Mouse (Mus musculus) c-Kit-positive CD71-positive TER-119-negative erythroid progenitor cells, embryonic 14.5 days (primary cell): ENCODE measurements around the gene Itsn2.
"Not testable (repeated sequence)": the region's sequence is repeated elsewhere in the genome, so short reads cannot be mapped to it uniquely, and the experiment has no call there.

ENCODE experiments used
- DNase-seq: peaks from one replicate; pipeline ENCODE4 v3.0.0-alpha.2; 2013; ENCODE audit warnings: low read depth

Gene Itsn2

DNA sequence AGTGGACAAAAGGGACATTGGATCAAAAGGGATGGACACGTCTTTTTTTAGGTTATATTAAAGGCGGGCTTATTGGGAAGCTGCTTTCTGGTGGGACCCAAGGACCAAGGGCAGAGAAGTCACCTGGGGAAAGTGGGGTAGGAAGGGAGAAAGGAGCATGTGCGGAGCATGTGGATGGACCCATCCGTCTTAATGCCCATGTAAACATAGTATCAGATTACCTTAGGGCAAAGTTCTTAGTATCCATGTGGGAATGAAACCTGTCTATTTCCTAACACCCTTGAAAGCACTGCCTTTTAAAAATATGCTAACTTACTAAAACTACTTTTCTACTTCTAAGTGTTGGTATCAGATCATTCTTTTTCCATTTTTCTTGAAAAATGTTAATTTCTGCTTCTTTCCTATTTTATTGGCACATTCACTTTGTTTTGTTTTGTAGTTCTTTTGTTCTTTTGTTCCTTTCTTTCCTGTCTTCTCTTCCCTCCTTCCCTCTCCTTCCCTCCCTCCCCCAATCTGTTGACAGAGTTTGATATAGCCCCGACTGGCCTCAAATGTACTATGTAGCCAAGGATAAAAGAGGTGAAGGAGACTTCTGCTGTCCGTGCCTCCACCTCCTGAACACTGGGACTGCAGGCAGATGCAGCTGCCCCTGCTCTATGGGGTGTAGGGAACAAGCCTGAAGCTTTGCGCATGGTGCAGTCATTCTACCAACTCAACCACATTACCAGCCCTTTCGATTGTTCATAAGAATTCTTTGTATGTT, 6.4 kb downstream of the Itsn2 start:
- no peak for DNase-seq

DNA sequence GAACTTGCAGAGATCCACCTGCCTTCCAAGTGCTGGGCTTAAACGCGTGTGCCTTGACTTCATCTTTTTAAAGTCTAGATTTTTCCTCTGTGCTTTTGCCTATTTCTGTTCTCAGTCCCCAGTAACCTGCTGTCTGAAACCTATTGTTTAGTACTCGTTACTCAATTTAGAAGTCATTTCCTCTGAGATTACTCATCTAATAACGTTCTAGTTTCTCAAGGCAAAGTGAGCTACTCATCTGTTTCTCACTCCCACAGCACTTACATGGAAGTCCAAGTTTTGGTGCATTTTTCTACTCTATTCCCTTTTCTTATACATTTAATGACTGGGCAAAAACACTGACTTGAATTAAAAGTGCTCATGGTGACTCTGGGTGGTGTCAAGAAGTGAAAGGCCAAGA, 7.3 kb downstream of the Itsn2 start:
- no peak for DNase-seq

DNA sequence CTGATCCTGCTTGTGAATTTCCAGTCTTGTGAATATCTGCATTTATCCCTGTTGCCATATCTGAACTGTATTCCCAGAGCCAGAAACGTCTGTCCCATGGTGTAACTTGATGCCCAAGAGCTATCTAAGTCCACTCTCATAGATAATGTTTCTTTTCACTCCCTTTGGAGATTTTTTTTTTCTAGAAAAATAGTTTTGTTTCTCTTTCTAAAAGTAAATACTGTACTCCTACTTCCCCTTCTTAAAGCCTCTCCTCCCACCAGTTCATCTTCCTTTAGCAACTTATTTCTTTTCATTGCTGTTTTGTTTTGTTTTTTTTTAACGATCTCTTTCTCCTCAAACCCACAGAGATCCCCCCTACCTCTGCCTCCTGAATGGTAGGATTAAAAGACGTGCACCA, 14.2 kb downstream of the Itsn2 start:
- DNase-seq = no peak

DNA sequence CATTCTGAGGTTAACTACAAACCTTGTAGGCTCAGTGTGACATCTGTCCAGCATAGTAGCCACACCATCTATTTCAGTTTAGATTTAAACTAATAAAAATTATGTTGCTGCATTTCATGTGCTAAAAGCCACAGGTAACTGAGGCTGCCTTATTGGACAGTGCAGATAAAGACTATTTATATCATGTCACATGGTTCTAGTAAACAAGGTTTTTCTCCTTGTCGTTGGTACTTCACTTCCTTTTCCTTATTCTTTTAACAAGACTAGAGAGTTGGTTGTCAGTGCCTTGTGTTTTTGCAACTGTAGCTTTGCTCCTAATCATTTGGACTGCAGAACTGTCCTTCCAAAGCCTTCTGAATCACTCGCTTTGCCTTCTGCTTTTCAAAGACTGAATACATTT, 22.3 kb downstream of the Itsn2 start:
- no peak for DNase-seq

DNA sequence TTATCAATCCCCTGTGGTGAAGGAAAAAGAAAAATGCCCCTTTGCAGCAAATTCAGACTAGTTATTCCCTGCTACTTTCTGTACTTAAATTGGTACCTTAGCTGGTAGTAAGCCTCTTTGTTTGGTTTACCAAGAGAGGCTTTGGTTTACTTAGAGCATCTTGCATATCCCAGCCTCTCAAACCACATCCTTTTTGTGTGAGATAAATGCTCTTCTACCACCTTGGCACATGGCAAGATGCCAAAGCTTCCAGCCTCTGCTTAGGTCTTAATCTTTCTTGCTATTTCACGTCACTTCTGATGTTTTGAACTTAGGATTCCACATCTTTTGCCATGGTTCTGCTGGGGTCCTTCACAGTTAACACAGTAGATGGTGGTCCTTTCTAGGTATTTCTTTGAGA, 31.8 kb downstream of the Itsn2 start:
- no peak for DNase-seq

DNA sequence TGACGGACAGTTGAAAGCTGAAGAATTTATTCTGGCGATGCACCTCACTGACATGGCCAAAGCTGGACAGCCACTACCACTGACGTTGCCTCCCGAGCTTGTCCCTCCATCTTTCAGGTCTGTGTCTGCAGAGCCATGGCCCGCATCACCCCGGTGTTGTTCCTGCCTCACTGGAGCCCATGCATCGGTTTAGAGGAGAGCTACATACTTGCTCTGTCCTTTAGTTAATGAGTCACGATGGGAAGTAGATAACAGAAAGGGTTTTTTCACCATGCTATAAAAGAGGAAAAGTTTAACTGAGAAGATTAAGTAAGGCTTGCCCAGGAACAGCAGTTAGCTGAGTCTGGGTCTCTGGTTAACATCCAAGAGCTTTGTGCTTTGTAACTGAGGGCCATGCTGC, 40.5 kb downstream of the Itsn2 start:
- DNase-seq = no peak

DNA sequence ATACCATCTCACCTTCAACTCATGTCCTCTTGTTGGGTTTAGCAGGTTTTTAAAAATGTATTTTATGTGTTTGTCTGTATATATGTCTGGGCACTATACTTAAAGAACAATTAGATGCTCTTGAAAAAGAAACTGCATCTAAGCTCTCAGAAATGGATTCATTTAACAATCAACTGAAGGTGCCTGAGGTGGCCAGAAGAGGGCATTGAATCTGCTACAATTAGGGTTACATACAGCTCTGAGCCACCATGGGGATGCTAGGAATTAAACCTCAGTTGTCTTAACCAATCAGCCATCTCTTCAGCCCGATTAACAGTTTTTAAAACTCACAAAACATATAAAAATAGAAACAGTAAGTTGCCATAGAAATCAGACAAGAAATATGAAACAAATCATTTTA, 46.0 kb downstream of the Itsn2 start:
- no peak for DNase-seq

DNA sequence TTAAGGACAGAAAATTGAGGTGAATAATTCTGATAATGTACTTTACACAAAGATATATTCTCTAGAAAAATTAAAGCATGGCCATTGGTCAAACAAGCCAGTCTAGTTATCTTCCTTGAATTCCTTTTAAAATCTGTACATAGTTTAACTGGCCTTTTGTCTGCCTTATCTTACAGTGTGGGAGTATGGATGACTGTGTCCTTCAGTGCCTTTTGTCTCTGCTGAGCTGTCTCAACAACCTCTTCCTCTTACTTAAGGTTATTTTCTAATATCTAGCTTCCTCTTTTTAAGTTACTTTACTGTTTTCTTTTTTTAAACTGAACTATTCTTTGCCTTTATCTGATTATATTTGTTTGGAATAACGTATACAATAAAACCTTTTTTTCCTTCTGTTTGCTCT, 48.3 kb downstream of the Itsn2 start:
- DNase-seq = no peak

DNA sequence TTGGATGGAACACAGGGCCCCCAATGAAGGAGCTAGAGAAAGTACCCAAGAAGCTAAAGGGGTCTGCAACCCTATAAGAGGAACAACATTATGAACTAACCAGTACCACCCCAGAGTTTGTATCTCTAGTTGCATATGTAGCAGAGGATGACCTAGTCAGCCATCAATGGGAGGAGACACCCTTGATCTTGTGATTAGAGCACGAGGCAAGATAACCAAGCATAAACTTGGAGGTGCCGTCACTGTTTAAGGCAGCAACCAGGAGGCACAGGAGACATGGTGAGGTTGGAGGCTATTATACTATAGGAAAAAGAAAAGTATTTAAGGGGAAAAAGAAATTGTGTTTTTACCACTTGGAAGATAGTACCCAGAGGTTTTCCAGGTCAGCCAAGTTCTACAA, 64.4 kb downstream of the Itsn2 start:
- no peak for DNase-seq

DNA sequence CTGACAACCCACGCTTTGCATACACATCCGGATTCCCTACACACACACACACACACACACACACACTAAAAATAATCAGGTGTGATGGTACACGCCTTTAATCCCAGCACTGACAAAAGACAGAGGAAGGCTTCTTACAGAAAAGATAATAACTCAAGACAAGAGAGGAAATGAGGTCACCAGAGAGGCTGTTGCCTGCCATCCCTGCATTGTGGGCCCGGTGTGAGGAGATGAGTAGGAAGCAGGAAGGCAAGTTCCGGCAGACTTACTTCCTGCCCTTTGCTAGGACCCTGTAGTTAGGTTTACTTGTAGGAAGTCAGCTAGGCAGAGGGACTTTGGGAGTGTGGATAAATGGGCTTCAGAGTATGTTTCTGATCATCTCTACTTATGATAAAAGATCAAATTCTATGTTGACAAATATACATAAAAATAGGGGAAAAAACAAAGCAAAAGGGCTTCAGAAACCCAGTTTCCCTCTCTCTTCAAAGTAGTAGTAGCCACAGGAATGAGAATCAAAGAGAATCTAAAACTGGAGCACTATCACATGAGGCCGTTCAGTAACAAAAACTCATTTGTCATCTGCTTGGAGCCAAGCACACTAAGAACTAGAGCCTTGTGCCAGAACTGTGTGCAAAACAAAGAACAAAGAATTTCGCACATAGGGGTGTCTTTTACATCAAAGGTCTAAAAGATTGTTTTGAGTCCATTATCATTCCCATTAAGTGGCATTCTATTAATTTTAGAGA, 72.7 kb downstream of the Itsn2 start:
- no peak for DNase-seq

DNA sequence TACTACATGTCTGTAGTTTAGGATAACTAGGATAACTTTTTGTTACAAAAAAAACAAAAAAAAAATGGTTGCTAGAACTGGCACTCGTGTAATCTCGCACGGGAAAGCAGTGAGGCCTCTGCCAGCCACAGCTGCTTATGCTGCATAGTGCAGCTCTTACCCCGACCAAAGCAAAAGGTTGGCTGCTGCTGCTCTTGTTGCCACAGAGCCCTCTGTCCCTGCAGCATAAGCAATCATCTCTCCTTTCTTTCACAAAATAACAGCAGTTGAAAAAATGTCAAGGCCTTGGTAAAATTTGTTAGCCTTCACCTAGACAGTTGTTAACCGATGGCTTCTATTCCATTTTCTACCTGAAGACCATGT, 73.2 kb downstream of the Itsn2 start:
- no peak for DNase-seq

DNA sequence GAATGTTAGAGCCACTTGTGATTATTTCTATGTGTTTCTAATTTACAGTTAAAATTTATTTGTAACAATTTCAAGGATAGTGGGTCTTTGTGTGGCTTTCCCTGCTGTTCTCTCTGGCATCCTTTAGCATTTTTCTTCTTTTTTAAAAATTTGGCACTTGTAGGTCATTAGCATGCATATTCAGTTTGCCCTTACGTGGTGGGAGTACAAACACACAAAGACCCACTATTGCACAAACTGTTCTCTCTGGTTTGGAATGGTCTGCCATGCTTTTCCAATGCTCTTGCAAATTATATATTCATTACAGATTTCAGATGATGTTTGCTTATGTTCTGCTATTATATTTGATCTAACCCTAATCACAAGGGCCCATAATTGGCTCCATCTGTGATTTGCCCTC, 83.9 kb downstream of the Itsn2 start:
- no peak for DNase-seq

DNA sequence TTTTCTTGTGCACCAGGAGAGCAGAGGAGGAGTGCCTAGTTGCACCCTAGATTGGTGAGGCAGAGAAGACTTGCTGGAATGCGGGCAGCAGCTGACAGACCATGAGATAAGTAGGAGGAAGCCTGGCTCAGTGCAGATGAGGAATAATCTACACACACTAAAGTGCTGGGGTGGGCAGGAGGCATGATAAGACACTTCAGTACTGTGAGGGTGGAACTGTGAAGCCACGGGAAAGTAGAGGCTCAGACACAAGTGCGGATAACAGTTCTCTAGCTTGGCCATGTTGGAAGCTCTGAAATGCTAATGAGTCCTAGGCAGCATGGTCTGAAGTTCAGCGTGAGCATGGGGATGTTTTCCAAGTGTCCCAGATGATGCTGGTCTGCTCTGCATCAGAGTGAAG, 87.5 kb downstream of the Itsn2 start:
- DNase-seq = peak; percentile 71

DNA sequence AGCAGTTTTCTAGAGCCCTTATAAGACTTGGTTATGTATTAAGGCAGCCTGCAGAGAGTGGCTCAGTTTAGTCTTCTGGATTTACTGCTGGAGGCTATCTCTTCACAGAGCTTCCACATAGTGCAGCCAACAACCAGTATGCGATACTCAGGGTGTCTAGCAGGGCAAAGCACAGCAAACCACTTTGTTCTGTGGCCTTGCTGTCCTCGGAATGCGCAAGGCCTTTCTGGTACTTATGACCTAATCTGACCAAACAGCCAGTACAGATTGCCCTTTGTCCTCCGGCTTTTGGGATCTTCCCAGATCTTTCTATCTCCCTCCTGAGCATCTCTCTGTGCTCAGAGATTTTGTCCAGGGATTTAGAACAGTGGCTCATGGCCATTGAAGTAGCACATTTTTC, 93.0 kb downstream of the Itsn2 start:
- no peak for DNase-seq

DNA sequence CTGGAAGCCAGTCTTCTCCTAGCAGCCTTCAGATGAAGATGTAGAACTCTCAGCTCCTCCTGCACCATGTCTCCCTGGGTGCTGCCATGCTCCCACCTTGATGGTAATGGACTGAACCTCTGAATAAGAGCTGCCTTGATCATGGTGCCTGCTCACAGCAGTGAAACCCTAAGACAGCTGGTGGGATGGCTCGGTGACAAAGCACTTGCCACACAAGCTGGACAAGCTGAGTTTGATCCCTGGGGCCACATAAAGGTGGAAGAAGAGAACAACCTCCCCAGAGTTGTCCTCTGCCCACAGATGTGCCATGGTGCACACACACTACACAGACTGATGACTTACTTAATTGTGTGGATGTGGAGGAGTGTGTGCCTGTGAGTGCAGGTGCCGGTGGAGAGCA, 95.9 kb downstream of the Itsn2 start:
- DNase-seq = no peak

DNA sequence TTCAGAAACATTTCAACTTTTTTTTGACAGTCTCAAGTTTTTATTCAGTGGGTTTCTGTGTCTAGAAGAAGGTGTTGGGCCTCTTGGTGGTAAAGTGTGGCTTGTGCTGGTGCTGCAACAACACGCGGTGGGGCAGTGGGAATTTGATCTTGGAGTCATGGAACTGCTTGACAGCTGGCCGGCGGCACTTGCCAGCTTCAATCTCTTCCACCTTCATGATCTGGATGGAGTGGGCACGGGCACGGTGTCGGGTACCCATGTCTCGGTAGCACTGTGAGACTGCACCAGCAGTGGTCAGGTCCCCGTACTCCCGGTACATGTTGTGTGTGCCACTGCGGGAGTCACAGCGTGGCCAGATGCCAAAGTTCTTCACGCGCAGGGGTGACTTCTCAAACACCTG, 96.9 kb downstream of the Itsn2 start:
- DNase-seq = no peak

DNA sequence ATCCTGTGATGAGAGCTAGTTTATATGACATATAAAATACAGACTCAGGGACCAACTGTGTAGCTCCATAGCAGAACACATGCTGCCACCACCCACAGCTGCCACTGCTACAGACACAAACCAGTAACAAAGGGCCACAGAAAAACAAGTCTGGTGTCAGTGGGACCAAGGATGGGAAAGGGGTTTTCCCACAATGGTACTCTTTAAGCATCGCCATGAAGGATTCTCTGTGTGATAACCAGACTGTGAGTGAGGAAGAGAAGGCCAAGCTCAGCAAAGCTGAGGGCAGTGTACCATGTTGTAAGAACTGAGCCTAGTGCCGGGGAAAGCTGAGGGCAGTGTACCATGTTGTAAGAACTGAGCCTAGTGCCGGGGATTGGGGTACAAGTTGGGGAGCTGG, 98.8 kb downstream of the Itsn2 start:
- DNase-seq = no peak

DNA sequence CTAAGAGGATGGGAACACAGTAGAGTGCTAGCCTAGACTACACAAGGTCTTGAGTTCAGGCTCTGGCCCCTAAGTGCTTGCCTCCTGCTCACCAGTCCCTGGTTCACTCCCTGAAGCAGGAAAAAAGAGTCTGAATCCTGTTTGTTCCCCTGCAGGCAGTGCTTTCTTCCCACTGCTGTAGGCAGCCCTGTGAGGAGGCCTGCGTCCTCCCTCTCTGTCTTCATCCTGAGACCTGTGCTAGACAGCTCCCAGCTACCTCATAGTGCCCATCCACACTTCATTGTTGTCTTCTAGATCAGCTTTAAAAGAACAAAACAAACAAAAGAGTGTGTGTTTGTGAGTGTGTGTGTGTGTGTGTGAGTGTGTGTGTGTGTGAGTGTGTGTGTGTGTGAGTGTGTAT, 102.1 kb downstream of the Itsn2 start:
- DNase-seq = no peak

DNA sequence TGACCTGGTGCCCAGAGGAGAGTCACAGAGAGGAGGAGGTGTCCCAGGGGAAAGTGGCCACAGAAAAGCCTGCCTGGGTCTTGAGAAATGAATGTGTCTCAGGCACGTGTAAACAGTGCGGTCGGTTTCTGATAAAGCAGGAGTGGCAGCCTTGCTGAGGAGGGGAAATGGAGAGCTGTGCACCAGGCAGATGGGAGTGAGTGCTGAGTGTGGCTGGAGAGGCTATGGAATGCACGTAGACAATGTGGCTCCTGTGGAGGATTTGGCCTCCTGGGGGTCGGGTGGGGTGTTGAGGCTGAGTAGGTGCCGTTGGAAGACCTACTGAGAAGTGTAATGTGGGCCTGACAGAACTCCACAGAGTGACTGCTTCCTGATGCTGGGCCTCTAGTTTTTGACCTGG, 113.2 kb downstream of the Itsn2 start:
- not testable (repeated sequence) for DNase-seq

DNA sequence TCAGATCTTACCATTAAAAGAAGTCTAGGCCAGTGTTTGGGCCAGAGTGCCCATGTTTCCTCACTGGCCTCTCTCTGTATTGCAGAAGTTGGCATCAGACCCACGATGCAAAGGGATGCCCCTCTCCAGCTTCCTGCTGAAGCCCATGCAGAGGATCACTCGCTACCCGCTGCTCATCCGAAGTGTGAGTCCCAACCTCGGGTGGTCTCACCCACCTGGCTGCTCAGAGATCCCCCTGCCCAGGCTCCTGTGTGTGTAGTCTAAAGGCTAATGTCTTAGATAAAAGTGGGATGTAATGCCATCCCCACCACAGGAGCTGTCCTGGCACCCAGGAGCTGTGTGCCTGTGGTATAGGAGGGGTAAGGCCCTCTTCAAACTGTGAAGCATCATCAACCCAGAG, 113.7 kb downstream of the Itsn2 start:
- no peak for DNase-seq

DNA sequence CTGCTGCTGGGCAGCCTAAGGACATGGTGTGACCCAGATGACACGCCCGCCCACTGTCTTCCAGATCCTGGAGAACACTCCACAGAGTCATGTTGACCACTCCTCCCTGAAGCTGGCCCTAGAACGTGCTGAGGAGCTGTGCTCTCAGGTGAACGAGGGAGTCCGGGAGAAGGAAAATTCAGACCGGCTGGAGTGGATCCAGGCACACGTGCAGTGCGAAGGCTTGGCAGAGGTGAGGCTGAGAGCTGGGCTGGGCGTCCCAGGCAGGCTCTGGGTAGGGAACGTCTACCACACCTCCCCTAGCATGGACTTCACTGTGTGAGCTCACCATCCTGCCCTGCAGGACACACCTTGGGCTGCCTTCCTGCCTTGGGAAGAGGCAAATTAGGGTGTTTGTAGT, 114.5 kb downstream of the Itsn2 start:
- DNase-seq = no peak

DNA sequence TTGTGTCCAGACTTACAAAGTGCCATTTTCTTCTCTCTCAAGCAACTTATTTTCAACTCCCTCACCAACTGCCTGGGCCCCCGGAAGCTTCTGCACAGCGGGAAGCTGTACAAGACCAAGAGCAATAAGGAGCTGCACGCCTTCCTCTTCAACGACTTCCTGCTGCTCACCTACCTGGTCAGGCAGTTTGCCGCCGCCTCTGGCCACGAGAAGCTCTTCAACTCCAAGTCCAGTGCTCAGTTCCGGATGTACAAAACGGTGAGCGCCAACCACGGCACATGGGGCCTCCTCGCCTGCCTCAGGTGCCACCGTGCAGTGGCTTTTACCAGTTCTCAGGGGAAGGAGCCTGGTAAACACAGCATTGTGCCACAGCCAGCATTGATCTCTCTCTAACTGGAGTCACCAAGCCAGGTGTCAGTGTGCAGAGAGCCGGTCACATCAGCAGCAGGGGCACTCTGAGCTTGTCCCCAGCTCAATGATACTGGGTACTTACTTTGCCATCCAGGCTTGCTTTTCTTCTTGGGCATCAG, 115.1 kb downstream of the Itsn2 start:
- no peak for DNase-seq

DNA sequence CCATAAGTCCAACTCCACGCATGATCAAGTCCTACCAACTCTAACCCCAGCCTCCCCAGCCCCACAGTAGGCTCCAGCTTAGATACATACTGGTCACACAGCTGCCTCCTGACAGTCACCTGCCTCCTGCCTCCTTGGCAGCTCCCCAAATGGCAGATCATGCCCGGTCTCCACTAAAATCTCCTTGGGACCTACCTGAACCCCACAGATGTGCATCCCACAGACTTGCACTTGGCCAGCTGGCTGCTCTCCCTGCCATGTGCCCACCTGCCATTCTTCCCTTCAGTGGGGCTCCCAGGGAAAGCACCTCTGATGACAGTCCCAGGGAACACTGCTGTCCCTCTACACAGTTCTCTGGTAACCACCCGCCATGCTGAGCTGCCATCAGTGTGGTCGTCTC, 115.9 kb downstream of the Itsn2 start:
- no peak for DNase-seq
